ENCODE assay signal across 8 mouse cellular contexts in genomic region chr14:45507032-45507431, GRCm38 (mm10). TPM values are rescaled to one million over a fixed set of nuclear protein-coding genes. Genes with fewer than 3 reads are reported as not detected.
DNase-seq lines count a peak whose midpoint lies in the region; ATAC-seq and TF ChIP-seq lines count a peak whose summit lies in the region.

No protein-coding gene starts in this region.

- no peak for TF ChIP-seq CTCF in kidney, adult 2 months (conservative IDR thresholded peaks at IDR 0.05; ENCODE audit: insufficient read depth, insufficient read length, low read depth, low read length)

- H3K4me1 ChIP-seq in kidney, adult 2 months (ENCODE audit: control insufficient read depth, insufficient read depth, low read length): peaks cover 48% of the 10 kb centered on the region

- no peaks in the 10 kb centered on the region for H3K27me3 ChIP-seq in kidney, adult 2 months (replicated peaks; ENCODE audit: control insufficient read depth, insufficient read depth, low read length)

- peak overlapping the region; percentile 62 for H3K27ac ChIP-seq in kidney, adult 2 months (ENCODE audit: insufficient read depth, low read depth, low read length)

- WGBS in kidney, adult 2 months: 6% methylated on average over 6 of the region's 6 CpGs

- no peak for ATAC-seq in megakaryocyte, adult 5-6 weeks (ENCODE audit: poor library complexity, severe bottlenecking)

- no peaks in the 10 kb centered on the region for H3K36me3 ChIP-seq in kidney, adult 2 months (ENCODE audit: control insufficient read depth, insufficient read depth, low read length)

- H3K4me3 ChIP-seq in kidney, adult 2 months (ENCODE audit: insufficient read depth, low read depth, low read length): no peak overlapping the region

- TF ChIP-seq POLR2A in kidney, adult 2 months (IDR thresholded peaks at IDR 0.05; ENCODE audit: low read depth, low read length): no peak

- peak; percentile 41 for DNase-seq in right cerebral cortex, adult 18-20 months
- DNase-seq in right cerebral cortex, postnatal 4 days: no peak
- peak; percentile 98 for DNase-seq in heart, adult 11 months
- DNase-seq in kidney, adult 2 months: peak; percentile 76
- DNase-seq in lung, postnatal 10 days: peak; percentile 40
- no peak for DNase-seq in cerebellum, postnatal 14 days
- DNase-seq in adrenal gland, postnatal 4 days (ENCODE audit: low spot score in 2 of 2): no peak

RNA-seq across cellular contexts. Expression of gene Fermt2, which starts 22.9 kb away (rescaled TPM):
- polyA plus RNA-seq in kidney, adult 2 months (2012; rRNA removed): 40.8 and 47.2 TPM in 2 replicates
- total RNA-seq in megakaryocyte, adult 5-6 weeks (2015): not detected in 2 replicates
- total RNA-seq in megakaryocyte, adult 5-6 weeks (2017): not detected in 2 replicates
- total RNA-seq in adrenal gland, postnatal 4 days (2021): 100 to 1,000 TPM; 132 to 136 TPM

Comparison
In these comparisons a context has a peak if more than half of its experiments do, and no peak if none do; other contexts are left out.
1. DNase-seq: peak in right cerebral cortex, adult 18-20 months (single experiment), heart, adult 11 months (single experiment), kidney, adult 2 months (single experiment) and lung, postnatal 10 days (single experiment); none in right cerebral cortex, postnatal 4 days (single experiment), cerebellum, postnatal 14 days (0 of 2) and adrenal gland, postnatal 4 days (0 of 2).
2. RNA of gene Fermt2, which starts 22.9 kb away (total RNA-seq): 132 to 136 TPM in adrenal gland, postnatal 4 days; not detected in megakaryocyte, adult 5-6 weeks; every median in the first group is over 100 times any median in the second.